ENCODE assay signal across 9 mouse cellular contexts in genomic region chr3:52257782-52258441, GRCm38 (mm10). TPM values are rescaled to one million over a fixed set of nuclear protein-coding genes. Genes with fewer than 3 reads are reported as not detected.
DNase-seq lines count a peak whose midpoint lies in the region; ATAC-seq and TF ChIP-seq lines count a peak whose summit lies in the region.
"Had no signal": no experiment of that assay in that cellular context is flagged by ENCODE, and none has a peak within 500 bp of the region (broad histone marks: within the 10 kb centered on the region; RNA-seq: fewer than 3 reads in every experiment).

No protein-coding gene starts in this region.

- no peaks in the 10 kb centered on the region for H3K27me3 ChIP-seq in forebrain, embryonic 15.5 days
- peaks cover 45% of the 10 kb centered on the region for H3K27me3 ChIP-seq in midbrain, embryonic 10.5 days (ENCODE audit: low read depth, poor library complexity, severe bottlenecking)
- H3K27me3 ChIP-seq in spleen, adult 2 months (ENCODE audit: control insufficient read depth, insufficient read depth, low read length) = no peaks in the 10 kb centered on the region

- peak overlapping the region; percentile 27; the same call in 1 of the 2 replicates for H3K4me3 ChIP-seq in bone marrow macrophage, adult 2 months (ENCODE audit: insufficient read depth, low read length)
- peak overlapping the region; percentile 26 for H3K4me3 ChIP-seq in forebrain, embryonic 15.5 days
- peak overlapping the region; percentile 46 for H3K4me3 ChIP-seq in midbrain, embryonic 10.5 days
- H3K4me3 ChIP-seq in spleen, adult 2 months (ENCODE audit: extremely low read depth, insufficient read depth, insufficient read length) = peak overlapping the region; percentile 8; the same call in 1 of the 2 replicates

- H3K36me3 ChIP-seq in forebrain, embryonic 15.5 days = no peaks in the 10 kb centered on the region
- no peaks in the 10 kb centered on the region for H3K36me3 ChIP-seq in midbrain, embryonic 10.5 days
- no peaks in the 10 kb centered on the region for H3K36me3 ChIP-seq in spleen, adult 2 months (ENCODE audit: control insufficient read depth, insufficient read depth, low read length)
- H3K36me3 ChIP-seq: G1E had no signal

- no peak for TF ChIP-seq POLR2A in bone marrow macrophage, adult 2 months (IDR thresholded peaks at IDR 0.05; ENCODE audit: borderline replicate concordance, low read depth, low read length)
- no peak for TF ChIP-seq POLR2A in spleen, adult 2 months (IDR thresholded peaks at IDR 0.05; ENCODE audit: low read depth, low read length)

- peak; percentile 98 for TF ChIP-seq CTCF in bone marrow macrophage, adult 2 months (IDR thresholded peaks at IDR 0.05; ENCODE audit: low read depth, low read length)
- TF ChIP-seq CTCF in spleen, adult 2 months (IDR thresholded peaks at IDR 0.05; ENCODE audit: extremely low read depth, insufficient read depth, insufficient read length, insufficient replicate concordance) = peak; percentile 64; the same call in 1 of the 2 replicates

- H3K9ac ChIP-seq in forebrain, embryonic 15.5 days (replicated peaks) = peak overlapping the region; percentile 16; the same call in 1 of the 2 replicates

- no peak for ATAC-seq in cerebellum, adult (ENCODE audit: insufficient number of reproducible peaks, low FRiP score, low TSS enrichment)
- peak; percentile 75 for ATAC-seq in forebrain, embryonic 15.5 days (replicated peaks)
- peak; percentile 35 to 57; a peak in 2 of 4 replicates for ATAC-seq in hematopoietic stem cell, adult 5-6 weeks (replicated peaks in 1 of 2; ENCODE audit: insufficient read depth in 1 of 2, low FRiP score in 2 of 2, low TSS enrichment in 1 of 2, low read depth in 1 of 2, poor library complexity in 2 of 2, severe bottlenecking in 2 of 2)

- WGBS in forebrain, embryonic 15.5 days = 11% methylated on average over 18 of the region's 18 CpGs
- 15% methylated on average over 18 of the region's 18 CpGs for WGBS in midbrain, embryonic 10.5 days
- WGBS in spleen, adult 2 months = 21% methylated on average over 18 of the region's 18 CpGs

- DNase-seq in cerebellum, adult 11 months = peak; percentile 29
- DNase-seq in layer of hippocampus, postnatal 36 days = peak; percentile 38 to 41
- DNase-seq in midbrain, embryonic 10.5 days (ENCODE audit: low spot score) = peak; percentile 61
- peak in 1 of 2 experiments; percentile 28 for DNase-seq in spleen, adult 2 months (ENCODE audit: low read depth in 1 of 2, low spot score in 2 of 2)

- H3K4me1 ChIP-seq in bone marrow macrophage, adult 2 months (ENCODE audit: control insufficient read depth, insufficient read depth, low read length) = no peaks in the 10 kb centered on the region
- peaks cover 10% of the 10 kb centered on the region for H3K4me1 ChIP-seq in forebrain, embryonic 15.5 days
- H3K4me1 ChIP-seq in midbrain, embryonic 10.5 days = peaks cover 7% of the 10 kb centered on the region
- peaks cover 3% of the 10 kb centered on the region; the same call in 1 of the 2 replicates for H3K4me1 ChIP-seq in spleen, adult 2 months (ENCODE audit: control insufficient read depth, insufficient read depth, insufficient read length)

- peak overlapping the region; percentile 48 for H3K4me2 ChIP-seq in forebrain, embryonic 15.5 days (replicated peaks)

- no peak overlapping the region for H3K27ac ChIP-seq in bone marrow macrophage, adult 2 months (ENCODE audit: insufficient read depth, low read depth, low read length)
- H3K27ac ChIP-seq in forebrain, embryonic 15.5 days (replicated peaks) = no peak overlapping the region
- H3K27ac ChIP-seq in midbrain, embryonic 10.5 days (replicated peaks) = no peak overlapping the region
- no peak overlapping the region for H3K27ac ChIP-seq in spleen, adult 2 months (ENCODE audit: insufficient read depth, low read length)

- H3K9me3 ChIP-seq in forebrain, embryonic 15.5 days = no peaks in the 10 kb centered on the region
- no peaks in the 10 kb centered on the region for H3K9me3 ChIP-seq in midbrain, embryonic 10.5 days (replicated peaks)

RNA-seq across cellular contexts. Expression of gene Foxo1, which starts 10.2 kb away (rescaled TPM):
- 5.6 and 6.2 TPM in 2 replicates for polyA plus RNA-seq in bone marrow macrophage, adult 2 months (2012; ENCODE audit: insufficient read depth, insufficient read length, missing spikeins)
- 3.6 and 3.8 TPM in 2 replicates for polyA plus RNA-seq in forebrain, embryonic 15.5 days (2015; fragmentation: Nextera tagmentation; extraction: Ambion mirVana)
- total RNA-seq in hematopoietic stem cell, adult 5-6 weeks (2017) = 1.8 and 2.2 TPM in 2 replicates
- 10 to 100 TPM; 21.7 to 24.2 TPM for total RNA-seq in layer of hippocampus, postnatal 36 days (2021)
- polyA plus RNA-seq in midbrain, embryonic 10.5 days (2016; fragmentation: Nextera tagmentation; extraction: Ambion mirVana) = 1.9 and 2.1 TPM in 2 replicates
- polyA plus RNA-seq in spleen, adult 2 months (2012; rRNA removed) = 21.3 and 33.2 TPM in 2 replicates
- polyA plus RNA-seq: G1E had no signal
